Mouse (Mus musculus): ENCODE results near the gene Gdf1. TPM values are rescaled to one million over a fixed set of nuclear protein-coding genes. Genes with fewer than 3 reads are reported as not detected.
A peak's percentile ranks its signal among the peaks of the same experiment; 100 is the strongest.

The Gdf1 gene
- total RNA-seq, 2 experiments from 2014 or later: 6.8 to 7.9 TPM

GRCm38 (mm10) chr8:70329835-70330740, 471 bp downstream of the Gdf1 start:
- intact Hi-C loops (cut with DNase I): loop anchor here (5.0 kb wide), 1 partner anchor 172 kb away; no protein-coding TSS in a partner anchor
- DNase-seq: no peak

- DNase-seq: peak; percentile 71
- intact Hi-C loops (cut with DNase I): loop anchor here (5.0 kb wide), 1 partner anchor 171 kb away; no protein-coding TSS in a partner anchor
Measured at GRCm38 (mm10) chr8:70330741-70331364, 1.2 kb downstream of the Gdf1 start.

- no peak for DNase-seq
- intact Hi-C loops (cut with DNase I): loop anchor here (5.0 kb wide), 1 partner anchor 171 kb away; no protein-coding TSS in a partner anchor
Measured at GRCm38 (mm10) chr8:70331526-70331925, 1.9 kb downstream of the Gdf1 start.

DNA sequence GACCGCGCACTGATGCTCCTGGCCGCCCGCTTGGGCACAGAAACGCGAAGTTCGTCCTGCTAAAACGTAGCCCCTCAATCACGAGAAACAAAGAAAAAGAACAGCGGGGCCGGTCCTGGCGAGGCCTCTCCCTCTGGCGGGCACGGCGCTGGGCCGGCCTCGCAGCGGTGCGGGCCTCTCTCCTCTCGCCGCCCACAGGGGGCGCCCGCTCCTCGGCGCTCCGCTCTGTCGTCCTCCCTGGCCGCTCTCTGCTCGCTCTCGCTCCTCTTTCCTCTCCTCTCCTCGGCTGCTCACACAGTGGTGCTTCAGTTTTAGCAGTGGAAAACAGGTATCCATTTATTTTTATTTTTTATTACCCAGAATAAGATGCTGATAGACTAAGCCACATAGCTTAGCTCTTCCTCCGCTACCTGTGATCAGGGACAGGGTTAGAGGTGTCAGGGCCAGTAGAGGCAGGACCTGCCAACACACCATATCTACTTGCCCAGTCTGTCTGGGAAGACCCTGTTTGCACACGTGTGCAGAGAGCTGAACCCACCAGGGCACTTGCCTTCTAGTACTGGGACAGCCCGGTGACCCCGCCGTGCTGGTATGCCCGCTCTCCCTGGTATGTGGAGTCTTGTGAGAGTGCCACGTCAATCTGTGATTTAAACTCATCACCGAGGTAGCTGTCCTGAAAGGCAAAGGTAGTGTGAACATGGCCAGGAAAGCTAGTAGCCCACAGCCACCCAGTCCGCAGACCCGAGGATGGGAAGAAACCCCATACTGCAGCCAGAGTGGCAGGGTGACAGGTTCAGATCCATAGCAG, 2.7 kb downstream of the Gdf1 start:
- DNase-seq: peak; percentile 85
- intact Hi-C loops (cut with DNase I): loop anchor here (5.0 kb wide), 1 partner anchor 170 kb away; no protein-coding TSS in a partner anchor

DNA sequence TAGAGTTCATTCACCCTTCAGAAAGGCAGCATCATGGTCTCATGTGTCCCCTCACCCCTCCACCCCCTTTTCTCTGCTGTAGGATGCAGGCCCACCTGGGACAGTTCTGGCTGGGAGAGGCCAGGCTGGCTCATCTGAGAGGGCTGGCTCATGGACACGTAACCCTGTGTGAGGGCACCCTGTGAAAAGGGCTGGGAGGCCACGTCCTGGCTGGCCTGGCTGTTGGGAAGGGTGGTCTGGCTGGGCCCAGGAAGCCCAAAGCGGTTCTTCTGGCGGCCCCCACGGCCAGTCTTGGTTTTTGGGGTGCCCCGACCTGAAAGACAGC, 3.2 kb downstream of the Gdf1 start:
- no peak for DNase-seq

DNA sequence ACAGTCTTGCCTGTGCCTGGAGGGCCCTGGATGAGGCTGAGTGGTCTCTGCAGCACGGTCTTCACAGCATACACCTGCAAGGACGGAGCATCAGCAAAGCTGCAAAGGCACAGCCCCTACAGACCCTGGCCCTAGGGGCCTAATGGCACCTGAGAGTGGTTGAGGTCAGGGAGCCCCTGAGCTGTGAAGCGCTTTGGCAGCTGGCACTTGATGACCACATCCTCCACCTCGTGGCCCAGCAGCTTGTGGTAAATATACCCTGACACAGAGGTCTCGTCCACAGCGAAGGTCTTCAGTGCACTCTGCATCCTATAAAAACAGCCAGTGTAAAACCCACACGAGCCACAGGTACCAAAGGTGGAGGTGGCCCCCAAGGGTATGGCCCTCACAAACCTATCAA, 9.3 kb downstream of the Gdf1 start:
- intact Hi-C loops (cut with DNase I): no loop called here

More for the DNA sequence above, 3.2 kb downstream of the Gdf1 start:
- intact Hi-C loops (cut with DNase I): loop anchor here (5.0 kb wide), 1 partner anchor 169 kb away; no protein-coding TSS in a partner anchor

DNA sequence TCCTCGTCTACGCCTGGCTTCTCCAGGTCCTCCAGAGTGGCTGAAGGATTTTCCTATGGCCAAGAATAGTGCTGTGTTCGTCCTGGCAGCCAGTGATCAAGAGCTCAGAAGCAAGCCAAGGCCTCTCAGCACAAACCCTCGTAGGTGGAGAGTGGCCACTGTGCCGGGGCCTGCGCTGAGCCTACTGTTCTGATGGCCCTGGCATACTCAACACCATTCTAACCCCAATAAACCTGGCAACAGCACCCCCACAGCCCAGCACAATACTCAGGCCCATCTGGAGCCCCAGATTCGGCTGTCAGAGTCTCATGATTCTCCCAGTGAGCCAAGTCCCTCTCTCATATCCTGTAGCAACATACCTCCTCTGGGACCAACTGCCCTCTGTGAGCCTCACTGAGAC, 11.0 kb downstream of the Gdf1 start:
- no peak for DNase-seq
- intact Hi-C loops (cut with DNase I): no loop called here

More for the DNA sequence above, 9.3 kb downstream of the Gdf1 start:
- DNase-seq: no peak

- intact Hi-C loops (cut with DNase I): no loop called here
- no peak for DNase-seq
Measured at GRCm38 (mm10) chr8:70342007-70342406, 12.4 kb downstream of the Gdf1 start.

- no peak for DNase-seq
- intact Hi-C loops (cut with DNase I): no loop called here
Measured at GRCm38 (mm10) chr8:70343076-70343475, 13.5 kb downstream of the Gdf1 start.

- peak; percentile 67 for DNase-seq
- intact Hi-C loops (cut with DNase I): no loop called here
Measured at GRCm38 (mm10) chr8:70343696-70344095, 14.1 kb downstream of the Gdf1 start.

DNA sequence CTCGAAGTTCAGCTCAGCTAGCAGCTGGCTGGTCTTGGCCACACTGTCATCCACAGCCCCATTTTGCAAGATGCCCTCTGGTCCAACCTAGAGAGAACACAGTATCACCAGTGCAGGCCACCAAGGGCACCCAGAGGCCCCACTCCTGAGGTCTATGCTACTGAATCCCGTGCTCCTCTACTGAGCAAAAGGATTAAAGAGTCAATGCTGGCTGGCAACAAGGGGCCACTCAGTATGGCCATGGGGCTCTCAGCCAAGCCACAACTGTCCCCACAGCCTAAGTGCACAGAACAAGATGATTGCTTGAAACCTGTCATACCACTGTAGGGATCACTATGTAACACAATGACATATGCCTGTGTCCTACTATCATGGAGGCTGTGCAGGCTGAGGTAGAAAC, 14.7 kb downstream of the Gdf1 start:
- DNase-seq: no peak
- intact Hi-C loops (cut with DNase I): no loop called here

DNA sequence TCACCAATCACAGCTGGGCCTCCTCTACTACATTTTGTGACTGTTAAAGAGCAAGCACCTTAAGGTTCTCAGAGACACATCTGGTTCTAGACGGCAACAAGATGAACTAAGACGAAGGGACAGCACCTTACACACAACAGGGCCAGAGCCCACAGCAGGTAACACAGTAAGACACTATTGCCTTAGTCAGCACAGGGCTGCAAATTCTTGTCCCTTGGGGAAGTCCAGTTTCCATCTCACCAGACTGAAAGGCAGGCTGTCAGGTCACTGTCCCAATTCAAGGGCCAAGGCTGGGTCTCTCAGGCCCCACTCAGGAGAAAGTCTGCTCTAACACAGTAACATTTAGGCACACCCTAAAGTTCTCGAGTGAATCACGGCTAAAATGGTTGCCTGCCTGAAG, 17.8 kb downstream of the Gdf1 start:
- no peak for DNase-seq
- intact Hi-C loops (cut with DNase I): no loop called here

DNA sequence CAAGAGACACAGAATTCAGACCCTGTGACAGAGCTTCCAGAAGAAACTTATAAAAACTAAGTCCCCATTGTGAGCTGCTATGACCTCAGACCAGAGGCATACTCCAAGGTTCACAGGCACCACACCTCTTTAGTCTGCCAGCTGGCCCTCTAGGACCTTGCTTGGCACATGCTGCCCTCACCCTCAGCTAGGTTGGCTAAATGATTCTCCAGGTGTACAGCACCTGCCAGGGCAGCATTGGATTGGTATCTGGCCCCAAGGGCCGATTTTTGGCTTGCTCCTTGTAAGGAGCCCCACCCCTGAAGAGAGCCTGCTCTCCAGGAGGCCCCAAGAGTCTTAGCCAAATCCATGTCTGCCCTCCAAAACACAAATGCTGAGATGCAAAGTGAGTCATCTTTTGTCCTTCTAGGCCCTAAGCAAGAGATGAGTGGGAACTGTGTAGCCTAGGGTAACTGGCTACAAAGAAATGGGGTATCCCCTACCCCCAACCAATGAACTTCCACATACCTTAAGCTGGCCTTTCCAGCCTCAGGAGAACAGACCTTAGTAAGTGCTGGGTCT, 18.3 kb downstream of the Gdf1 start:
- intact Hi-C loops (cut with DNase I): no loop called here
- no peak for DNase-seq

GRCm38 (mm10) chr8:70351035-70351999, 21.7 kb downstream of the Gdf1 start:
- intact Hi-C loops (cut with DNase I): no loop called here
- DNase-seq: no peak

- intact Hi-C loops (cut with DNase I): no loop called here
- no peak for DNase-seq
Measured at GRCm38 (mm10) chr8:70352000-70352384, 22.4 kb downstream of the Gdf1 start.

- intact Hi-C loops (cut with DNase I): no loop called here
- no peak for DNase-seq
Measured at GRCm38 (mm10) chr8:70352657-70353151, 23.1 kb downstream of the Gdf1 start.

DNA sequence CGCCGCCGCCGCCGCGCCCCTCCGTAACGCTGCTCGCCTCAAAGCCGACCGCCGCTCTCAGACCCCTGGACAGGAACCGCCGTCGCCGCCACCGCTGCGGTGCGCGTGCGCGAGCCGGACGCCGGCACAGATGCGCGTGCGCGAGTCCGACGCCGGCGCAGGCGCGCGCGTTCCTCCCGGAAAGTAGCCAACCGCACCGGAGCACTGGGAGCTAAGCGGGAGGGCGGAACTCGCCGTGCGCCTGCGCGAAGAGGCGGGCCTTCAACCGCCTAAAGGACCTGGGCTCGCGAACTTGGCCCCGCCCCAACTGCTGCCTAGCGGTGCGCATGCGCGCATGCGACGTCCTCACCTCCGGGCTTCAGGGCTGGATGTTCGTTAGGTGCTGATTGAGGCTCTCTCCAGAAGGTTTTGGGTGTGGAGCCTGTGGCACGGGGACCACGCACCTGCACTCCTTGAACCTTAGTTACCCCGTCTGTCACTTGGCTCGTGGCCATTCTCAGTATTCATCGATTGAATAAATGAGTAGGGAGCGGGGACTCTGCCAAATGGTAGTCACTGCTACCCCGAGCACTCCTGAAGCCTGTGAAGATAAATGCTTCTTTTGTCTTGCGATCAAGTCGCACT, 23.7 kb downstream of the Gdf1 start, which contains the start of gene Upf1:
TSS of gene Upf1 (minus strand) at position 85 of the 624 bp plus-strand sequence.
- DNase-seq: peak; percentile 100
- intact Hi-C loops (cut with DNase I): no loop called here

- DNase-seq: no peak
- intact Hi-C loops (cut with DNase I): no loop called here
Measured at GRCm38 (mm10) chr8:70354004-70354403, 24.4 kb downstream of the Gdf1 start.

DNA sequence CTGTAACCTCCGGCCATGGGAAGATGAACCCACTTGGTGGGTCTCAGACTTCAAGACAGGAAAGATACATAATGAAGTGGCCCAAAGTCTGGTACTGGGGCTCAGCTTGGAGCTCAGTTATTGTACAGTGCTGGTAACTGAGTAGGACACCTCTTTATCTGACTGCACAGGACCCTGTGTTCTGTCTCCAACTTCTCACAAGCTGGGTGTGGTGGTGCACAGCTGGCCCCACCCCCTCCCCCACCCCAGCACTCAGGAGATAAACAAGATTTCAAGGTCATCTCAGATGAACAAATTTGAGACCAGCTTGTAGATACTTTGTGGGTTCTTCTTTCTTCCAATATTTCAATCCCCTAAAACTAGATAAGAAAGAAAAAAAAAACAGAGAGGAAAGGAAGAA, 26.5 kb downstream of the Gdf1 start:
- intact Hi-C loops (cut with DNase I): no loop called here
- no peak for DNase-seq

Measured in left cerebral cortex, postnatal 4 days (tissue).